In genomic region chr9:112198296-112198695, GRCm38 (mm10) we compare ENCODE assay signal across 27 mouse cellular contexts. TPM values are rescaled to one million over a fixed set of nuclear protein-coding genes. Genes with fewer than 3 reads are reported as not detected.
DNase-seq lines count a peak whose midpoint lies in the region; ATAC-seq and TF ChIP-seq lines count a peak whose summit lies in the region.
"Had no signal": no experiment of that assay in that cellular context is flagged by ENCODE, and none has a peak within 500 bp of the region (broad histone marks: within the 10 kb centered on the region; RNA-seq: fewer than 3 reads in every experiment).

No protein-coding gene starts in this region.

- 0 out of 2 replicates have a peak, but pooled peaks have one; percentile 45 for ATAC-seq in forebrain, postnatal 0 days
- ATAC-seq in forebrain, embryonic 13.5 days: no peak
- no peak for ATAC-seq in midbrain, postnatal 0 days (ENCODE audit: low FRiP score)
- ATAC-seq in erythroblast, adult 5-6 weeks (replicated peaks; ENCODE audit: low FRiP score, poor library complexity, severe bottlenecking): no peak
- ATAC-seq: liver, embryonic 12.5 days; midbrain, embryonic 13.5 days; Patski had no signal

- H3K4me1 ChIP-seq in forebrain, postnatal 0 days (ENCODE audit: insufficient read depth): peaks cover 4% of the 10 kb centered on the region; the same call in 1 of the 2 replicates
- H3K4me1 ChIP-seq in forebrain, embryonic 13.5 days: no peaks in the 10 kb centered on the region
- peaks cover 7% of the 10 kb centered on the region; the same call in 1 of the 2 replicates for H3K4me1 ChIP-seq in midbrain, postnatal 0 days (ENCODE audit: insufficient read depth, low read length)
- H3K4me1 ChIP-seq: forebrain, embryonic 12.5 days; heart, embryonic 15.5 days; hindbrain, embryonic 15.5 days; limb, embryonic 13.5 days; liver, embryonic 12.5 days; midbrain, embryonic 13.5 days; neural tube, embryonic 12.5 days had no signal

- no peak overlapping the region for H3K9ac ChIP-seq in forebrain, postnatal 0 days
- no peak overlapping the region for H3K9ac ChIP-seq in forebrain, embryonic 13.5 days
- no peak overlapping the region for H3K9ac ChIP-seq in midbrain, postnatal 0 days (replicated peaks; ENCODE audit: low read length, poor library complexity, severe bottlenecking)
- H3K9ac ChIP-seq: forebrain, embryonic 12.5 days; heart, embryonic 15.5 days; hindbrain, embryonic 15.5 days; limb, embryonic 13.5 days; liver, embryonic 12.5 days; midbrain, embryonic 13.5 days; neural tube, embryonic 12.5 days had no signal

- no peak for DNase-seq in forebrain, postnatal 0 days
- DNase-seq in lung, postnatal 25 days (ENCODE audit: low spot score): peak; percentile 5
- DNase-seq in lung, adult 18-20 months: no peak
- DNase-seq in layer of hippocampus, adult 8-10 months (ENCODE audit: low spot score in 2 of 2): peak; percentile 59 to 62
- no peak for DNase-seq in midbrain, postnatal 0 days (ENCODE audit: low spot score)
- DNase-seq: cerebellum, postnatal 10 days; gastrocnemius, postnatal 36 days; heart, postnatal 36 days; kidney, adult 2 months; lung, adult 2 months; lung, postnatal 14 days; retina, postnatal 1 day; right cerebral cortex, postnatal 4 days; thymus, postnatal 25 days had no signal

- H3K9me3 ChIP-seq in forebrain, postnatal 0 days (ENCODE audit: low read length): no peaks in the 10 kb centered on the region
- no peaks in the 10 kb centered on the region for H3K9me3 ChIP-seq in forebrain, embryonic 13.5 days (replicated peaks)
- H3K9me3 ChIP-seq in midbrain, postnatal 0 days (ENCODE audit: low read length): no peaks in the 10 kb centered on the region
- H3K9me3 ChIP-seq: forebrain, embryonic 12.5 days; heart, embryonic 15.5 days; hindbrain, embryonic 15.5 days; limb, embryonic 13.5 days; liver, embryonic 12.5 days; megakaryocyte, embryonic 14.5 days; midbrain, embryonic 13.5 days; neural tube, embryonic 12.5 days had no signal

- peak overlapping the region; percentile 35; the same call in 1 of the 2 replicates for H3K27ac ChIP-seq in forebrain, postnatal 0 days (ENCODE audit: low read depth, low read length)
- H3K27ac ChIP-seq in forebrain, embryonic 13.5 days: no peak overlapping the region
- H3K27ac ChIP-seq in midbrain, postnatal 0 days (ENCODE audit: low read depth, low read length): no peak overlapping the region
- H3K27ac ChIP-seq: forebrain, embryonic 12.5 days; heart, embryonic 15.5 days; hindbrain, embryonic 15.5 days; kidney, postnatal 0 days; limb, embryonic 13.5 days; liver, embryonic 12.5 days; midbrain, embryonic 13.5 days; neural tube, embryonic 12.5 days had no signal

- H3K27me3 ChIP-seq in forebrain, postnatal 0 days (ENCODE audit: insufficient read depth, low read length): no peaks in the 10 kb centered on the region
- no peaks in the 10 kb centered on the region for H3K27me3 ChIP-seq in forebrain, embryonic 13.5 days
- H3K27me3 ChIP-seq in midbrain, postnatal 0 days (ENCODE audit: insufficient read depth, low read length): no peaks in the 10 kb centered on the region
- H3K27me3 ChIP-seq: forebrain, embryonic 12.5 days; heart, embryonic 15.5 days; hindbrain, embryonic 15.5 days; limb, embryonic 13.5 days; liver, embryonic 12.5 days; megakaryocyte, embryonic 14.5 days; midbrain, embryonic 13.5 days; neural tube, embryonic 12.5 days; Patski had no signal

- H3K36me3 ChIP-seq in forebrain, postnatal 0 days (ENCODE audit: insufficient read depth): no peaks in the 10 kb centered on the region; the same call in none of the 2 replicates
- H3K36me3 ChIP-seq in forebrain, embryonic 13.5 days (ENCODE audit: poor library complexity, severe bottlenecking): no peaks in the 10 kb centered on the region
- no peaks in the 10 kb centered on the region for H3K36me3 ChIP-seq in midbrain, postnatal 0 days (ENCODE audit: insufficient read depth, low read length)
- H3K36me3 ChIP-seq: forebrain, embryonic 12.5 days; heart, embryonic 15.5 days; hindbrain, embryonic 15.5 days; limb, embryonic 13.5 days; liver, embryonic 12.5 days; midbrain, embryonic 13.5 days; neural tube, embryonic 12.5 days had no signal

- H3K4me3 ChIP-seq in forebrain, postnatal 0 days (ENCODE audit: low read depth, low read length): no peak overlapping the region
- no peak overlapping the region for H3K4me3 ChIP-seq in forebrain, embryonic 13.5 days
- no peak overlapping the region for H3K4me3 ChIP-seq in midbrain, postnatal 0 days (ENCODE audit: low read depth, low read length)
- H3K4me3 ChIP-seq: forebrain, embryonic 12.5 days; heart, embryonic 15.5 days; hindbrain, embryonic 15.5 days; limb, embryonic 13.5 days; liver, embryonic 12.5 days; megakaryocyte, embryonic 14.5 days; midbrain, embryonic 13.5 days; neural tube, embryonic 12.5 days had no signal

- WGBS in forebrain, postnatal 0 days: 62% methylated on average over 6 of the region's 6 CpGs
- WGBS in forebrain, embryonic 13.5 days: 88% methylated on average over 6 of the region's 6 CpGs
- WGBS in midbrain, postnatal 0 days: 70% methylated on average over 6 of the region's 6 CpGs

- no peak overlapping the region for H3K4me2 ChIP-seq in forebrain, postnatal 0 days (ENCODE audit: low read depth)
- no peak overlapping the region for H3K4me2 ChIP-seq in forebrain, embryonic 13.5 days
- no peak overlapping the region for H3K4me2 ChIP-seq in midbrain, postnatal 0 days (ENCODE audit: low read depth, low read length, poor library complexity, severe bottlenecking)
- H3K4me2 ChIP-seq: forebrain, embryonic 12.5 days; heart, embryonic 15.5 days; hindbrain, embryonic 15.5 days; limb, embryonic 13.5 days; liver, embryonic 12.5 days; midbrain, embryonic 13.5 days; neural tube, embryonic 12.5 days had no signal

- no peak for TF ChIP-seq CTCF in forebrain, postnatal 0 days (IDR thresholded peaks at IDR 0.05; ENCODE audit: low read depth)
- no peak for TF ChIP-seq CTCF in midbrain, postnatal 0 days (IDR thresholded peaks at IDR 0.05)

RNA-seq across cellular contexts. Expression of gene Arpp21, which starts 37.4 kb away (rescaled TPM):
- 151 and 230 TPM in 2 replicates for total RNA-seq in forebrain, postnatal 0 days (2014; rRNA removed)
- 118 and 122 TPM in 2 replicates for polyA plus RNA-seq in forebrain, postnatal 0 days (2015; fragmentation: Nextera tagmentation; extraction: Ambion mirVana)
- polyA plus RNA-seq in forebrain, embryonic 13.5 days (2015; fragmentation: Nextera tagmentation; extraction: Ambion mirVana): 30.6 and 32.6 TPM in 2 replicates
- total RNA-seq in layer of hippocampus, adult 8-10 months (2022): 100 to 1,000 TPM; 252 to 302 (median 278) TPM
- total RNA-seq in midbrain, postnatal 0 days (2014; rRNA removed): 89.5 and 91.3 TPM in 2 replicates
- polyA plus RNA-seq in midbrain, postnatal 0 days (2015; fragmentation: Nextera tagmentation; extraction: Ambion mirVana): 56.3 and 58.5 TPM in 2 replicates
- total RNA-seq in erythroblast, adult 5-6 weeks (2015; ENCODE audit: low replicate concordance): not detected in 2 replicates
- total RNA-seq in erythroblast, adult 5-6 weeks (2017; ENCODE audit: low replicate concordance): 1.4 TPM in 1 of 2 replicates, not detected in the other
- total RNA-seq: adrenal gland, adult 18-20 months had no signal
- polyA plus RNA-seq: Patski had no signal

Comparison
In these comparisons a context has a peak if more than half of its experiments do, and no peak if none do; other contexts are left out.
1. DNase-seq: peak in lung, postnatal 25 days (single experiment) and layer of hippocampus, adult 8-10 months (2 of 2); none in forebrain, postnatal 0 days (single experiment), lung, adult 18-20 months (0 of 2) and midbrain, postnatal 0 days (single experiment).
2. RNA of gene Arpp21, which starts 37.4 kb away (total RNA-seq): 252 to 302 TPM in layer of hippocampus, adult 8-10 months, 151 to 230 TPM in forebrain, postnatal 0 days and 89.5 to 91.3 TPM in midbrain, postnatal 0 days; 1.4 TPM in erythroblast, adult 5-6 weeks; every median in the first group is over 10 times any median in the second.